Mouse (Mus musculus): Measurements from ENCODE around the gene Cdcp1.
A peak's percentile ranks its signal among the peaks of the same experiment; 100 is the strongest.

Gene Cdcp1

GRCm38 (mm10) chr9:123151561-123151960, 64.3 kb downstream of the Cdcp1 start:
- no peak for DNase-seq (ENCODE audit: low spot score)

DNA sequence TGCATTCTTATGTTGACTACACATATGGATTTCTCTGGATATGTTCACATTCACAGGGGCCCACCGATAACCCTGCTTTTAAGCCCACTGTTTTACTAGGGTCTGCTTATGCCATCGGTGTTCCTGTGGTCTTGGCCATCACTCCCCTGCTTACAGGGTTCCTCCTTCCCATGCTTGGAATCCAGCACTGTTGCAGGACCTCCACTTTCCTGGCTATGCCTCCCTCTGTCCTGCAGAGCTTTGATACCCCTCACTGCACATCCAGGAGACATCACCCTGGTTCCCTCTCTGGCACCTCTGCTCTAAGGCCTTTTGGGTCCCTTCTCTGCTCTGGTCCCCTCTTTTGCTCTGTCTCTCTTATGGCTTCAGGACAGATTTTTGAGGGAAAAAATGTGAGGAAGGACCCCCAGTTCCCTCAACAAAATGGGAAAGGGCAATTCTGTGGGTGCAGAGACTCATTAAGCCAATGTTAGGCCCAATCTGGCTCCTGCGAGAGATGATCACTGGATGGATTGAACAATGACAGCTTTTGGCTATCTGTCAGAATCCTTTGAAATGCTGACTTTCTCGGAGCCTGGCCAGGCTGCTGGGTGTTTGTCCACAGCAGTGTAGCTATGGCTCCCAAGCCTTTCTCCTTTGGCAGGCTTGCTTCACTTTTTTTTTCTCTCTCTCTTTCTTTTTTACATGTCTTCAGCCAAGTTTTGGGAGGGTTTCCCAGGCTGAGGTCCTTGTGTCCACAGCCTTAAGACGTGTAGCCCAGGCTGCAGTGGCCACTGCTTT, 65.4 kb downstream of the Cdcp1 start, which contains the start of gene Clec3b:
Gene Clec3b (plus strand): TSS at position 706 of the 780 bp plus-strand sequence.
- DNase-seq (ENCODE audit: low spot score) = peak; percentile 40

DNA sequence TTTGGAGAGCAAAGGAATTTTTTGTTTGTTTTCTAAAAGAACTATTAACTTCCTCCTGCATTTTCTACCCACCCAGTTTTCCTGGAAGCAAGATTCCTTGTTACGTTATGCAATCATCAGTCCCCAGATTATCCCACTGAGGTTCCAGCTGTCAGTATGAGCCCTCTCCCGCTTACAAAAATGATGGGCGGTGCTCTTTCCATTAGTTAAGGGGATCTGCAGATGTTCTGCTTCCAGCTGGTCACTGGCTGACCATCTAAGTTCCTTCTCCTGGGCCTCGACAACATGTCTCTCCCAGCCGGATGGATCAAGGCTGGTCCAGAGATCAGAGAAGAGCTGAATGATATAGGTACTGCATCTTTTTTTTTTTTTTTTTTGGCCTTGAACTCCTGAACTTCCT, 67.4 kb downstream of the Cdcp1 start:
- no peak for DNase-seq (ENCODE audit: low spot score)

DNA sequence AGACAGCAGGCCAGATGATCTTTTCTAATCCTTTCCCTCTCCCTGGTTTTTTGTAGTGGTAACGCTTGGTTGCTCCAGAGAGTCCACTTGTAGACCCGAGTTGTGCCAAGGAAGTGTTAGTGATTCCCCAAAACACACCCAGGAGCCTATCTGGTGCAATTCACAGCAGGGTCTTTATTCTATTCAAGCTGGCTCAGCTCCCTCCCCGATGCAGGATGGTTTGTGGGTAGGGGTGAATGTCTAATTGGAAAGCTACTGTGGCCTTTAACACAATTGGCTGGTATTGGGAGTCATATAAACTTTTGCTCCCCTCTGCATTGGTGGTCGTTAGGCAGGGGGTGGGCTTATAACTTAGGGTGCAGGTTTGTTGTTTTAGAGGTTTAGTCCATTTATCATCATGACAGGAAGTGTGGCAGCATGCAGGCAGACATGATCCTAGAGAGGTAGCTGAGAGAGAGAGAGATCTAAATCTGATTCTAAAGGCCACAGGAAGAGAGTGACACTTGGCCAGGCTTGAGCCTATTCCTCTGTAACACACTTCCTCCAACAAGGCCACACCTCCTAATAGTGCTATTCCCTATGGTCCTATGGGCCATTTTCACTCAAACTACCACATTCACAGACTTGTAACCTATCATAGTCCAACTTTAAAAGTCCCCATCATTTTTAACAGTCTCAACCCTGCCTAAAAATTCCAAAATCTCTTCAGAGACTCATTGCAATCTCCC, 75.8 kb downstream of the Cdcp1 start:
- no peak for DNase-seq (ENCODE audit: low spot score)

GRCm38 (mm10) chr9:123138891-123139474, 76.9 kb downstream of the Cdcp1 start:
- DNase-seq (ENCODE audit: low spot score) = peak; percentile 51

GRCm38 (mm10) chr9:123136953-123137682, 78.7 kb downstream of the Cdcp1 start:
- no peak for DNase-seq (ENCODE audit: low spot score)

DNA sequence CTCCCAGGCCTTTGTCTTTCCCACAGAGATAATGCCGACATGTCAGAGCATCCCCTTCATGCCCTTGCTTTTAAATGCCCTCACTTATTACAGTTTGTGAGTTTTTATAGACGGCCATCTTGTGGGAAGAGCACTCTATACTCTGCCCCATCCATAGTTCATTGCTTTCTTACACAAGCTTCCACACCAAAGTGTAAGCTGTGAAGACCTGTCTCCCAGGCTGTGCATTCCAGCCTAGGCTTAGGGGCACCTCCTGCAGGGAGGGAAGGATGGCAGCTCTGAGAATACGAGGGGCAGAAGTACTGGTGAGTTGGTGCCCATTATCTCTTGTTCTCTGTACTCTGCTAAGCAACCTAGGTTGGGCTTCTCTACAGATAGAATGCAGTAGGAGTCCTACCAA, 82.8 kb downstream of the Cdcp1 start:
- no peak for DNase-seq (ENCODE audit: low spot score)

DNA sequence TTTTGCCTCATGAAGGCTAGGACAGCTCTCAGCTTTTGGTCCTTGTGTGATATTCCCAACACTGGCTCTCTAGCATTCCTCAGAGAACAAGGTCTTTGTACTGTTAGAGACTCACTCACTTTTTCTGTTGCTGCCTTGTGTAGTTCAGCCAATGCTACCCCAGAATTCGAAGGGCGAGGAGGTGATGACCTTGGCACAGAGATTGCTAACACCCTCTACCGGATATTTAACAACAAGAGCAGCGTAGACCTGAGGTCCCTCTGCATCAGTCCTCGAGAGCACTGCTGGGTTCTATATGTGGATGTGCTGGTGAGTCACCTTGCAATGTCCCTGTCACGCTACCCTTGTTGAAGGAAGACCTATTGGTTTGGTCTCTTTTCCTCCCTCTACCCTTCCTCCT, 88.2 kb downstream of the Cdcp1 start:
- no peak for DNase-seq (ENCODE audit: low spot score)

DNA sequence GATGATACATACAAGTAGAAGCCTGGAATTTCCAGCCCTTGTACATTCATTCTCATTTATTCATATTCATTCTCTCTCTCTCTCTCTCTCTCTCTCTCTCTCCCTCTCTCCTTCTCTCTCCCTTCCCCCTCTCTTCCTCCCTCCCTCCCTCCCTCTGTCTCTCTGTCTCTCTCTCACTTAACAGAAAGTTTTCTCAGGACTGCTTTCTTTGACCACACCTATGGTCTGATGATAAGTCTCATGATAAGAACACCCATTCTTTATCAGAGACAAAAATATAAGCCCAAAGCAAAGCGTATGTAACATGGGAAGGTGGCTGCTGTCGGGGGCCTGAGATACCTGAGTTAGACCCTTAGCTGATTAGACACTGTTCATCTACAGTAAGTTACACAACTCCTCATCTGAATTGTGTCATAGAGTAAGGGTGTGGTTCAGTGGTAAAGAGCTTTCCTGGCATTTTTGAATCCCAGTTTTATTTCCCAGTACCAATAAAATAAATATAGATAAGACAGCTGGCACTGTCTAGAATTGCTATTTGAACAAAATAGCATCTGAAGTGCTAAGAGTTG, 91.3 kb downstream of the Cdcp1 start:
- no peak for DNase-seq (ENCODE audit: low spot score)

DNA sequence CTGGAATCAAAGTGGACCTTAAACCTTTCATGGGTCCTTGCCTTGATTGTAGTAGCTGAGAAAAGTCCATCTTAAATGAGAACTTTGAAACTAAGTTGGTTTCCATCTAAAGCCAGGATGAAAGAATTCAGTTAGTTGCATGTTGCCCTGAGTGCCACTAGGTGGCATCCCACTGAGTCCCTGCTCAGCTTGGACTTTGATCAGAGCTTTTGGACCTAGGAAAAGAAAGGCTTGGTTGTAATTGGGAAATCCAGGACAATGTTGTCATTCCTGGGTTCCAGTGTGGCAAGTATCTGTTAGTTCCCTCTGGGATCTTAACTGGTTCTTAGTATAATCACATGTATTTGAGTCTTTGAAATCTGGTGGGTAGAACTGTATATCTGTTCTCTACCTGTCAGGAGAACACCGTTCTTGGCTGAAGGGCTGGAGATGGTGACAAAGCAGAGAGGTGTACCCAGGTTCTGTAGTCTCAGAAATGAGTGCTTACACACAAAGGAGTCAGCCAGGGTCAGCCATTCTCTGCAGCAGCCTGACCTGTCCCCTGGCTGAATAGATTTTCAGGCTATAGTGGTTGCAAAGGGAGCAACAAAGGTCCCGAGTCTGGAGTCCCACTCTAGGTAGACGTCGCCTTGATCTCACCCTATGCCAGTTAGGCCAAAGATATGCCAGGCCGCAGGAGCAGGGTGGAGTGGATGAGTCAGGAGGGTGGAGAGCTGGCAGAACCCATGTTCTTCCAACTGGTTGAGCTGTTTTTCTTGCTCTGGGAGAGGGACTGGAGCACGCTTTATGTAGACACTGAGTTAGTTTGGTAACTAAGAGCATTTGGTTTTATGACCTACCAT, 92.0 kb downstream of the Cdcp1 start:
- DNase-seq (ENCODE audit: low spot score) = no peak

- DNase-seq (ENCODE audit: low spot score) = no peak
Measured at GRCm38 (mm10) chr9:123123017-123123416, 92.8 kb downstream of the Cdcp1 start.
